Mouse (Mus musculus) adrenal gland, postnatal 25 days (tissue): ENCODE results near the gene Serpinb2. TPM values are rescaled to one million over a fixed set of nuclear protein-coding genes. Genes with fewer than 3 reads are reported as not detected.

ENCODE experiments used
- DNase-seq: peaks from one replicate; pipeline ENCODE4 v3.0.0; 2021; ENCODE audit warnings: mixed read lengths
- long read RNA-seq: library from polyadenylated mRNA; stranded (forward); transcript quantifications from one replicate; pipeline ENCODE4 v2.0.0, GENCODE M21; 2021
- total RNA-seq: library from RNA; stranded (reverse); gene quantifications from 2 replicates; pipeline ENCODE4 v1.2.3, GENCODE M21; 2021

The Serpinb2 gene
- not detected in 2 replicates for total RNA-seq
- long read RNA-seq, result 0 reads

DNA sequence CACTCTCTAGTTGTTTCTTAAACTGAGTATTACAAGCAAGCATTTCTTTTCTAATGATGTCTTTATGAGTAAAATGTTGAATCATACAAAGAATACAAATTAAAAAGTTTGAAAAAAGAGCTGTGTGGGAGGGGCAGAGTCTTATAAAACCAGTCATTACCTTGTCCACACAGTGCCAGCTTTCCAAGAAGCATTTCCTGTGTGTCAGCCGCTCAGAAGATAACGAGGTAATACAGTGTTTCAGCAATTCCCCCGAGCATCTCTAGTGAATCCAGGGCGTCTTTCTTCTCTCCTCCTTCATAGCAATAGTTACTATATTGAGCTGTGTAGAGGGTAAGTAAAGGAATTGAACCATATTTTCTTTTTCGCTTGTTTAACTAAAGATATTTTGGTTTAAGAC, at the start of gene Serpinb2:
TSS of gene Serpinb2 (plus strand) at position 172 of the 400 bp plus-strand sequence.
- DNase-seq, result no peak

DNA sequence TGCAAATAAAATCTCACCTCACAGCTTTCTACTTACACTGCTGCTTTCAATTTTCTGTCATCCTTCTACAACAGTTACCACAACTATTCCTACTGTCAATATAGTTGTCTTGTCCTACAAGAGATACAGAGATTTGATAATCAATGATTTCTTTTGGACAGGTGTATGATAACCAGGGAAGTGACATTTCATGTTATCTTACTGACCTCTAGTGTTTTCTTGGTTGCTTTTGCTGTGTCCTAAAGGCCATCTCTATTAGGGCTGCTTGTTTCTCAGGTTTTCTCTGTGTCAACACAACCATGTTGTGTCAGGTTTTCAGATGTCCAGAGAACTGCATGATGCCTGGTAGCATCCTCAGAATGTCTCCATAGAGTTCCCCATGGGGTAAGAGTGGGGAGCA, 31.3 kb upstream of the Serpinb2 start:
- DNase-seq, result no peak

DNA sequence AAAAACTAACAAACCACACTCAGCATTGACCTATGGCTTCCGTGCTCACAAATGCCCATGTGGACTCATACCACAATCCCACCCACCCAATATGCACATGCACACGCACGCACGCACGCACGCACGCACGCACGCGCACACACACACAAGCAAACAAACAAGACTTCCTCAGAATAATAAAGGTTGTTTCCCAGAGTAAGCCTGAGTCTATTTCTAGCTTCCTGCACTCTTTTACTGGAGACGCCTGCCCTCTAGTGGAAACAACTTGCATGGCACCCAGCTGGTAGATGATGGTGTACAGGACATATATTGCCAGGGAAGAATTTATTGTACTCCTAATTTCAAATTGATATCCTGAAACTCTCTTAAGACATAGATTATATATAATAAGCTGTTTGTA, 29.8 kb upstream of the Serpinb2 start:
- peak; percentile 67 for DNase-seq

DNA sequence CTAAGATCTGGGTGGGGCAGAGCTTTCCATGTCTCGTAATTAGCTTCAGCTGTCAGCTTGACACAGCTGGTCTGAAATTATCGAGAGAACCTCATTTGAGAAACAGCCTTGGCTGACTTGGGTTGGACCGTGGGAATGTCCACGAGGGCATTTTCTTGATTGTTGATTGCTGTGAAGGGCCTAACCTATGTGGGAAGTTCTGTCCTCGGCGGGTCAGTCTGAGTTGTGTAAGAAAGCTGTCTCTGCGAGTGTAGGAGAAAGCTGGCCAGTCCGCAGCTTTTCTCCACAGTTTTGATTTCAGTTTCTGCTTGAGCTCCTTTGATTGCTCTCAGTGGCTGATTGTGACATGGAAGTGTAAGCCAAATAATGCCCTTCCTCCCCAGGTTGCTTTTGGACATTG, 21.6 kb upstream of the Serpinb2 start:
- no peak for DNase-seq

DNA sequence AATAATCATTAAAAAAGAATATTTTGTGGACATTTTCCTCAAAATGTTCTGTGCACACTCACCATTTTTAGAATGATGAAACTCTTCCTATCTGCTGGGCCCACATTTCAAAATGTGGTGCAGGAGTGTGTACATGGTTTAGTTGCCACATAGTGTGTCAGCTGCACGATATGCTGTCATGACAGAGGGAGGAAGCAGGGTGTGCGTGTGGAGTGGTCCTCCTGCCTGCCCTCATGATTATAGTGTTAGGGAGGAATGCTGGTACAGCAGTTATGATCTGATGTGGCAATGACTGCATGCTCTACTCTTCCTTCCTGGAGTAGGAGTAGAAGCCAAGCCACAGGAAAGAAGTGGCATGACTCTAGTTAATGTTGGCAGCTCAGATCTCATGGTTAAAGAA, 14.4 kb upstream of the Serpinb2 start:
- DNase-seq, result no peak

DNA sequence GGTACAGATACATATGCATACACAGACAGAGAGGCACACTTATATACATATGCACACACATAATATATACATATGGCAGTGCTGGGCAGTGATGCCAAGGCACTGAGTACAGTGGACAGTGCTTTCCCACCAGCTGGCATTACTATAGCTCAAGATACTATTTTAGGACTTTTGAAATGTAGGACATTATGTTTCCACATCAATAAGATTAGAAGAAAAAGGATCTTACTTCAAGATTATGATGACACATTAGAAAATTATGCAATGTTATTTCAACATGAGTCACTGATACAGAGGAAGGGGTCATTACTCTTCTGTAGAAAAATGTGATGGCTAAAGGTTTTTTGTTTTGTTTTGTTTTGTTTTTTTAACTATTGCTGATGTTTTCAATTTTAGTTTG, 9.2 kb upstream of the Serpinb2 start:
- DNase-seq, result no peak

DNA sequence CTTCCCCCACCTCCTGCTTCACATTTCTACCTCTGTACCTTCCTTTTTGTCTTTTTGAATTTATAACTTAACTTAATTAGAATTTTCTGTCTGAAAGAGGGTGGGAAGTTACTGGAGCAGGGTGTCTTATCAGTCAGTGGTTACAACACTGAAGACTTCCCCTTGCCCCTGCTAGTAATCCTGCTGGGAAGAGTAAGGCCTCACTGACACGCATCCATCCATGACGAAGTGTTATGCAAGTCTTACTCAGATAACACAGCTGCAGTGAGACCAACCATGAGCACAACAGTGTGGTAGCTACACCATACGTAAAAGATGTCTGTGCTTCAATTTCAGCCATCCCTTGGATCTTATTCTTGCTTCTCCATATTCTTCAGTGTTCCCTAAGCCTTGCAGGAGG, 7.9 kb upstream of the Serpinb2 start:
- DNase-seq, result no peak

DNA sequence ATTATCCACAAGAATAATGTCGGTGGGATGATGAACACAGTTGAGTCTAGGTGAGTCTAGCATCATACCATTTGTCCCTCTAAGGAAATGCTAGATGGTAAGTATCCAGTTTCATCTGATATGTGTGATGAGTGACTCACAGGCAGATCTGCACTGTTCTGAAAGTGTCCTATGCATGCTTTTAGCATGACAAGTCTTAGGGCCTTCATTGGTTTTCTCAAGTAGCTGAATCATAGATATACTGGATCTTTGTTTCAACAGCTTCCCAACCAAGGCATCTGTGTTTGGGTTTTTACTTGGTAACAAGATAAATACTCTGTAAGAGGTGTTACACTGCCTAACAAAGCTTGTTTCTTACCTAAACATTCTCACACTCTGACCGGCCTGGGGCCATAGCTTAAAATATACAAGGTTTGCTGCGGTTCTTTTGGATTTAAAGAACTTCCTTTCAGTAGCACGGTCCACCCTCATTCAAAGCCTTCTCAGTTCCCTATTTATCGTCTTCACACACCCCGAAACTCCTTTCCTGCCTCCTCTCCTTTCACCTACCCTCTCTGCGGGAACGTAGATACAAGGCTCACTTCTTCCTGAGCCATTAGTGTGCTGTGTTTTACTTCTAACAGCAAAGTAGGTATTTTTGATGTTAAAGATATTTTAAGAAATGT, 5.2 kb upstream of the Serpinb2 start:
- DNase-seq, result no peak

DNA sequence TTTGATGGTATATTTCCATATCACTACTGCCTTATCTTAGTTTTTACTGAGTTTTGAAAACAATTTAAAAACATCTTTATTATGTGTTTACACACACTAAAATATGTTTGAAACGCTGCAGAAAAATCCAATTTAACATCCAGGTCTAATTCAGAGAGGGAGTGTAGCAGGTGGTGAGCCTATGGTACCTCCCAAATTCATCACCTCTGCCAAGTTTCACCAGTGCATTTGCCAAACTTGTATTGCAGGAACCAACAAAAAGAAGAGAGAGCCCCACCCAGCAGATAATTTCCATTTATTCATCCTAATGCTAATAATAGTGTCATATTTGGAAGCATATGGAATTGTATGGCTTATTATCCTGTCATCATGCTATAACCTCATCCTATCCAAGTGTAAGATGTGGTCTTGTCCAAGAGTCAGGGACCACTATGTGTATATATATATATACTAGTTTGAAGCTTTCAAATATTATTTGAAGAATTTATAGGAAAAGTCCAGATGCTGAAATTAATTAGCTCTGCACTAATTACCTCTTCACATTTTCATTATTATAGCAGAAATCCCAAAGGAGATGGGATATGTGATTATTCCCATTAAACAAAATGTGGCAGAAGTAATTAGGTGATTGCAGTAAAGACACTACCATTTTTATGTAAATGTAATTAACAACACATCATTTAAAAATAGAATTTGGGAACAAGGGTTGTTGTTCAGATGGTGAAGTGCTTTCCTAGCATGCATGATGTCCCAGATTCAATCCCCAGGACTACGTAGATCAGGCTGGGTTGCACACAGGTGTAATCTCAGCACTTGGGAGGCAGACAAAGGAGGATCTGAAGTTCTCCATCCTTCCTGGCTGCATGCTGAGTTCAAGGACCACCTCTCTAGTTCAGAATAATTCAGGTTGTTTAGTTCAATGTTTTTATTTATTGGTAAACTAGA, 1.2 kb downstream of the Serpinb2 start:
- no peak for DNase-seq

DNA sequence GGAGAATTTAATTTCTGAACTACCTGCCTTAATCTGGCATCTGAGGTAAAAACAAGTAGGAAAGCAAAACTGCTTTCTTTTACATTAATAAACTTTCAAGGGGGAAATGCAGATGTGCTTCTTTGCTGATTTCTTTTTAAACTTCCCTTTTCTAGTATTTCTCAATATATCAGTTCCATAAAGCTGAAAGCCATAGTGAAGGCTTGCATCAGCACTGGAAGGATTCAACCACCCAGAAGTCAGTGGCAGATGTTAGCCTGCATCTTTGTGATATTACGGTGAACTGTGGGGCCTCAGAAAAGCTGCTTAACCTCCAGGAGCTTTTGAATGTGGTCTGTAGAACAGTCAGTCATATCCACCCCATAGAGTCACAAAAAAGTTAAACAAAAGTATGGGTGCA, 2.3 kb downstream of the Serpinb2 start:
- no peak for DNase-seq

DNA sequence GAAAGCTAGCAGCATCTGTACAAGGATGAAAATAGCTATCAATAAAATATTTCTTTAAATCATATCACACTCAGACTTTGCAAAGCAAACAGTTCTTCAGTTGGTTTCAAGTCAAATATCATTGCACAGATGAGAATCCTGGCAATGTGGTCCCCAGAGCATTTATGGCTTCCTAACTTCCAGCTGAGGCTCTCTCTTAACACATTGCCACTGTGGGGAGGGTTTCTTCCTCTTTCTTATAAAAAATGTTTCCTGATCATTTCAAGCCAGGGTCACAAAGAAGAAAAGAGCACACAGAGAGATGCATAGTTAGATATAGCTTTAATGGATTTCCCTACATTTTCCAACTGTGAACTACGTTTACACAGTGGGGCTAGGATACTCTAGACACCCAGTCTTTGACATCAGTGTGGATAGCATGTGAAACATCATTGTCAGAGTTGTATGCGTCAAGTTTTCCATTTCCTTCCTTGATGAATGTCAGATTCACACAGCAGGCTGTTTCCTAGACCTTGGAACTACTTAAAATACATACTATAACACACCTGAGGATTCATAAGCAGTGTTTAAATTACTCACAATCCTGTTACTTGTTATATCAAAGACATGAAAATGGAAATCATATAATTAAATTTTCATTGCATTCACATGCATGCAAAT, 4.7 kb downstream of the Serpinb2 start:
- no peak for DNase-seq

DNA sequence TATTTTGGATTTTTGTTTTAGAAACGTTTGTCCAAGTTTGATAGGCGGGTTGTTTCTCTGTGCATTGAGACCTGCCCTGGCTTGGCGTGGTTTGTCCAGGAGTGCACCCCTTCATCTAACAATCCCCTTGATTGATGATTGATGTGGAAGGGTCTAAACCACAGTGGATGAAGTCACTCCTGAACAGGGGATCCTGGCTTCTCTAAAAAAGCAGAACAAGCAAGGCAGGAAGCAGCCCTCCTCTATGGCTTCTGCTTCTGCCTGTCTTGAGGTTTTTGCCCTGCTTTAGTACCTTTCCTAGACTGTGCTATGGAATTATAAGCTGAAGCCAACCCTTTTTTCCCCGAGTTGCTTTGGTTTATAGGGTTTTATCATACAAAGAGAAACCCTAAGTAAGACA, 14.4 kb downstream of the Serpinb2 start:
- no peak for DNase-seq

DNA sequence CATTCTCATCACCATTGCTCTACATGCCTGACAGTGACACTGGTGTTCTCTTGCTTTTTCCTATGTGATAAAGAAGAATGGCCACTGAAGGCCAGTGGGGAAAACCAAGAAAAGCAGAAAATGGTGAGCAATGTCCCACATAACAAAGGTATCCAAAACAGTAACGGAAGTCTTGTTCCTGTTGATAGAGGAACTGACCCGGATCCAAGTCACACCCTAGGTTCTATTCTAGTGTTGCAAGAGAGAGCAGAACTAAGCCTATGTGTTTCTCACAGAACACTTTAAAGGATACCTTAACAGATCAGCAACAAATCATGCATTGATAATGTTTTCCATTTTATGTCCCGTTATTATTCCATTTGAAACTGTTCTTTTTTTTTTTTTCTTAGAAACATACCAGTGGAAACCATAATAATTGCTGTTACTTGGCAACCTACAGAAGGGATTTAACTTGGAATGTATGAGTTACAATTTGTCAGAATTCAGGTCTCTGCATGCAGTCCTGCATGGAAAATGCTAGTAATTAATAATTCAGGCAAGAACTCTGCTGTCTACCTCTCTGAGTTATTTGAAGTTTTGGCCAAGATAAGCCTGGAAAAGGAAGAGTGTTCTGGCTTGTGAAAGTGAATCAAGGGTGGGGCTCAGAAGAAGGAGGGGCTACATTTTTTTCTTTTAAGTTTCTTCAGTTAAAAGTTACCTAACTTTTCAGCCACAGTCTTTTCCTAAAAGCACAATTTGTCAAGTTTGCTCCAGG, 17.3 kb downstream of the Serpinb2 start:
- no peak for DNase-seq

DNA sequence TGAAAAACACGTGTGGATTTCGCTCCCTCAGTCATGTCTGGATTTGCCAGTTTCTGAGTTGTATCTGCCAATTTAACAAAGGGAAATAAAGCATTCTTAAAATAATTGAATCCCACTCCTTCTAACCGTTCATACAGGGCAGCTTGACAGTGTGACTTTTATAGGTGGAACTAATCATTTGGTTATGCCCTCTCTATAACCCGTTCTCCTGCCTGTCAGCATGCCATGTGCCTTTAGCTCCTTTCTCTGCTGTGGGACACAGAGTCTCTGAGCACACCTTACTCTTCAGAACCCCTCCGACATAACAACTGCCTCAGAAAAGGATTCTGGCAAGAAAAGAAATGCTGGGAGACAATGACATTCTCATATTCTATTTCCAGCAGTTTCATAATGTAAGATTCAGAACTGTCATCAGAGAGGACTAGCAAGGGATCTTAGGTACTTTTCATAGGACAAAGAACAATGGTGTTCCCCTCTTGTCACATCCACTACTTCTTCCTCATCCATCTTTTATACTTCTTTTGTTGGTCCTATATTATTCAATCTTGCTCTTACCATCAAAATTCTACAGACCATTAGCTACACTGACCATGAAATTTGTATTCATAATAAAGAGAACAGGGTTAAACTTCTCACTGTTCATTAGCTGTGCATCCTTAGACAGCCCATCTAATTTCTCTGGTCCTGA, 18.3 kb downstream of the Serpinb2 start:
- DNase-seq, result no peak

DNA sequence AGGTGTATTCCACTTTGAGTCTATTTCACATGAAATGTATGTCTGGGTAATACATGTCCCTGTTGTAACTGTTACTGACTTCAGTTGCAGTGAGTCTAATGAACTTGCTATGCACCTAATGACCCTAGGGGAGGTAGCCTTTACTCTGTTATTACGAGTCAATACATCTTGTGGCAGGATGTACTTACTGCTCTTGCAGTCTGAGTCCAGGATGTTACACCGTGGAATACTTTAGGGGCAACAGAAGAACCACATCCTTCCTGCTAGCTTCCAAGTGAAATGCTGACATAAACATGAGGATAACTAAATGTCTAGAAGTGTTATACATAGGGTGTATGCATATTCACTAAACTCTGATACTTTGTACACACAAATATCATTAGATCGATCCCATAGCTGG, 22.5 kb downstream of the Serpinb2 start:
- no peak for DNase-seq

DNA sequence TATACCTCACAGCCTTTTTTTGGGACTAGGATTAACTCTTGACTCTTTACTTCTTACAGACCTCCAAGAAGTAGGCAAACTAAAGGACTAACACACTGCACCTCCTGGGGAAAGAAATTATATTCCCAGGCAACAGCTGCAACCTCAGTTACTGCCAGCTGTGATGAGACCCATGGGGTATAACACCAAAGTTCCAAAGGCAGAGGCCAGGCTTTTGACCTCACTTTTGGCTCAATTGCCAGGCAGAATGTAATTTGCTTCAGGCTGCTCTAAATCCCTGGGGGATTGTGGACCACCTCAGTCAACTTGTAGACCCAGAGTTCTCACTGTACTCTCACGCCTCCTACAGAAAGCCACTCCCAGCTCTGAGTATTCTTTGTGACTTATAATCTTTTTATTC, 26.2 kb downstream of the Serpinb2 start:
- DNase-seq, result no peak

DNA sequence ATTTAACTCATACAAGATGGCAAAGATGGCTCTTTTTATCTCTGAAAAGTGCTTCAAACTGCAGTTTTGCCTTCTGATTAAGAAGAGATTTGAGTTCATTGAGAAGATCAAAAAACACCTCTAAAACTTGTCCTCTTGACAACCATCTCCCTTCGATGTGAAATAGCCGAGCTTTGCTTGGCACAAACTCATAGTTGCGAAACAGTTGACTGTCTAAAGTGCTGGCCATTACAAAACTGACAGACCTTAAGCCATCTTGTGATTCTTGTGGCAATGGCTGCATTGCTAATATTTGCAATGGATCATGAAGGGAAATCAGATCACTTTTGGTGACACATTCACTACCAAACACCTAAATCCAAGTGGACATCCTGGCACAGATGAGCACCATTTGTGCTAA, 48.3 kb downstream of the Serpinb2 start:
- no peak for DNase-seq

DNA sequence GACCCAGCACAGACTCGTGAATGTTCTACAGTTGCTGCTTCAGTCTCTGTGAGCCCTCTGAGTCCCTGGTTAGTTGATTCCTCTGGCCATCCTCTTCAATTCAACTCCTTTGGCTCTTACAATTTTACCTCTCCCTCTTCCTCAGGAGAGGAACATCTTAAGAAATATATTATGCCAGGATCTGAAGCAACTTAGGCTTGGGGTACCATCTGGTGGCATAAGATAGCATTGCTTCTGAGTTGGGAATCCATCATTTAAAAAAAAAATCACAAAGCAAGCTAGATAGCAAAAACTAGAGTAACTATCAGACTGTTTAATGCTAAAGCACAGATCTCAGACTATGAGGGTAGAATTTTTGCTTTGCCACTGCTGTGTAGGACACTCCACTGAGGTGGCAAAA, 50.9 kb downstream of the Serpinb2 start:
- DNase-seq, result no peak

DNA sequence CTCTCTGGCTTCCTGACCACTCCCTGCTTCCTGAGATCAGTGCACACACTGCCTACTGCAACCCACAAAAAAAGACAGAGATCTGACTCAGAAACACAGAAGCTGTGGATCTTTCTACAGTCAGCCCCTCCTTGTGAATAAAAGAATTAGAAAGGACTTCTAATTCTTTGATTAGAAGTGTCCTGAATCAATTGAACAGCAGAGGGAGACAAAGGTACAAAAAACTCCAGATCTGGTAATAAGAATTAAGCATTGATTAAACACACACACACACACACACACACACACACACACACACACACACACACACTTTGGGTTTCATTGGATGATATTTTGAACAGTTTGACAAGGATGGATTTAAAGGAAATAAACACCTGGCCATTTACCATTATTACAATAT, 54.4 kb downstream of the Serpinb2 start:
- no peak for DNase-seq

DNA sequence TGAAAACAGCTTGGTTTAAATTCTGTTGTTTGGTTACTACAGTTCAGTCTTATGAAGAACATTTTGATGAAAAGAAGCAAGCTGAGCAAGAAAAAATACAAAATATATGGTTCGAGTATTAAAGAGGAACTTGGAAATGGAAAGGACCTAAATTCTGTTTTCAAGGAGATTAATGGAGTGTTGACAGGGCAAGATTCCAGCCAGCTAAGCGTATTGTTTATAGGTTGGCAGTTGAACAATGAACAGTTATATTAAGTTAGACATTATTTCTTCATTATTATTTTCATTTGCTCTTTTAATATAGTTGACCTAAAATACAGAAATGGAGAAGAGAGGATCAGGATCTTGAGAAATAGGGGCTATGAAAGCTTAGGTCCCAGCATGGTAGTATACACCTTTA, 64.9 kb downstream of the Serpinb2 start:
- no peak for DNase-seq

DNA sequence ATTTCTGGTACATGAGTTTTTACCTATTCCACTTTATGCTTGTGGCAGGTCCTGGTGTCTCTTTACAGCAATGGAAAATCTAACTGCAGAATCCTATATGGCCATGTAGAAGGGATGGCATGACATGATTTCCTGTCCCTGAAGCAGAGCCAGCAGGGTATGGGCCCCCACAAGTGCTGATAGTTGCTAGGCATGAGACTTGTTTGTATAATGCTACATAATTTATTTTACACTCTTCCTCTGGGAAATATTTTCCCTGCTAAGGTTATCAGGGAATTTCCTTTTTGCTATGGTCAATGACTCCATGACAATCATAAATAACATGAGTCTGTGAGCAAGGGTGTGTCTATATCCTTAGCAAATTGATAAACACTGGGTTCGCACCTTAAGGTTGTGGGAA, 66.3 kb downstream of the Serpinb2 start:
- no peak for DNase-seq

DNA sequence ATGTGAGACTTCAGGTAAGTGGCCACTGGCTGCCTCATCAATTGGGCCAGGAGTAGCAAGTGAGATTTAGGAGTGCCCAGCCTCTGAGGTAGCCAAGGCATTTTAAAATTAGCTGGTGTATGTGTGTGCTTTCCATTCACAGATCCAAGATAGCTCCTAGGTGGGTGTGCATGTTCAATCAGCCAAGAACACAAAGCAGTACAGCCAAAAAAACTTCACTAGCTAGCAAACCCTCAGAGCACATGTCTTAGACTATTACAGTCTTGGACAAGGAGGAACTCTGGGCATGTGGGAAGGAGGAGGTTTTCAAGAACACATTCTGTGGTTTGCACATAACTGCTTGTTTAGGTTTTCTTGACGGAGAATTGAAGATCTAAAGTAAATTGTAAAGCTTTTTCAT, 70.0 kb downstream of the Serpinb2 start:
- no peak for DNase-seq
